Mouse (Mus musculus): ENCODE measurements around the gene Fam102b.

- no peak for TF ChIP-seq MYOD1 (IDR thresholded peaks at IDR 0.05; ENCODE audit: control insufficient read depth, insufficient read length, low read depth)
- no peak for TF ChIP-seq CTCF (IDR thresholded peaks at IDR 0.05; ENCODE audit: control insufficient read depth, insufficient read depth, insufficient read length)
- TF ChIP-seq USF1 (IDR thresholded peaks at IDR 0.05; ENCODE audit: low read depth): no peak
- TF ChIP-seq MAX (IDR thresholded peaks at IDR 0.05): no peak
- TF ChIP-seq MYOG (IDR thresholded peaks at IDR 0.05; ENCODE audit: control insufficient read depth, extremely low read depth, insufficient read length): no peak
- no peak for TF ChIP-seq FOSL1 (IDR thresholded peaks at IDR 0.05; ENCODE audit: insufficient read depth, low read length, poor library complexity, severe bottlenecking)
These were observed 62.9 kb downstream of the Fam102b start for GRCm38 (mm10) chr3:108964361-108965044.
